Comparison of ENCODE assay signal across 1 mouse cellular context in the genomic region with DNA sequence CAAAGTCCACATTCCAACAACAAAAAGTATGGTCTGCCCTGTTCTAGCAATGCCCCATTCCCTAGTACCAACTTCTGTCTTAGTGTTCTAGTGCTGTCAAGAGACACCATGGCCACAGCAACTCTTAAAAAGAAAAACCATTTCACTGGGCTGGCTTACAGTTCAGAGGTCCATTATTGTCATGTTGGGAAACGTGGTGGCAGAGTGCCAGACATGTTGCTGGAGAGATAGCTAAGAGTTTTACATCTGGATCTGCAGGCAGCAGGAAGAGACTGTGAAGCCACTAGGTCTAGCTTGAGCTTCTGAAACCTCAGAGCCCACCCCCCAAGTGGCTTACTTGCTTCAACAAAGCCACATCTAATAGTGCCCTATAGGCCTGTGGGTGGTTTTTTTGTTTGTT.
A peak's percentile ranks its signal among the peaks of the same experiment; 100 is the strongest.
TF ChIP-seq lines count a peak whose summit lies in the region.

No protein-coding gene starts in this region.

TF ChIP-seq in MEL, 35 proteins besides CTCF, POLR2A, EP300 and RAD21 (continued from another document):
- TF ChIP-seq SIN3A (IDR thresholded peaks at IDR 0.05; ENCODE audit: low read length) (peak; percentile 60), USF1 (IDR thresholded peaks at IDR 0.05; ENCODE audit: low read depth, low read length) (no peak), GATA1 (IDR thresholded peaks at IDR 0.05; ENCODE audit: low read depth, low read length) (peak; percentile 45; the same call in 1 of the 2 replicates), ZNF384 (IDR thresholded peaks at IDR 0.05; ENCODE audit: low read depth, low read length) (no peak)
